Mouse (Mus musculus) megakaryocyte, embryonic 14.5 days (primary cell): ENCODE data around the gene Bach2.

ENCODE experiments used
- FLI1 ChIP-seq: IDR thresholded peaks from 2 replicates; pipeline ENCODE4 v1.6.1; 2012; ENCODE audit warnings: low read length, inconsistent platforms, mixed read lengths
- GATA1 ChIP-seq: IDR thresholded peaks from 3 replicates; pipeline ENCODE4 v1.6.1; 2012; ENCODE audit warnings: mixed read lengths, low read length, inconsistent platforms, borderline replicate concordance

GRCm38 (mm10) chr4:32274776-32275294 is 36.2 kb downstream of the Bach2 start:
- TF ChIP-seq FLI1 (no peak), GATA1 (no peak)
